Mouse (Mus musculus) liver, postnatal 0 days (tissue): Measurements from ENCODE around the gene Cramp1l.

Experiments used
- CTCF ChIP-seq: sonication (generic); IDR thresholded peaks from 2 replicates; pipeline ENCODE4 v1.5.1; 2016; ENCODE audit warnings: antibody characterized with exemption, low read depth
- EP300 ChIP-seq: IDR thresholded peaks from 2 replicates; pipeline ENCODE4 v1.6.1; 2016; ENCODE audit warnings: antibody characterized with exemption, low read depth, mild to moderate bottlenecking

GRCm38 (mm10) chr17:24929506-24929905, 86.1 kb downstream of the Cramp1l start:
- TF ChIP-seq CTCF (no peak), EP300 (no peak)
